Mouse (Mus musculus) ES-Bruce4 (cell line): ENCODE measurements at regions not wholly inside any gene's neighbourhood (a gene's known extent, or its start where the extent isn't known, plus 50 kb on each side); places are given as distances from the start of the nearest gene placed in this dataset.

Experiments used
- CTCF ChIP-seq: IDR thresholded peaks from one replicate; pipeline ENCODE4 v1.8.1; 2011; ENCODE audit warnings: low read depth, low read length
- EP300 ChIP-seq: IDR thresholded peaks from 2 replicates; pipeline ENCODE4 v1.6.1; 2011; ENCODE audit warnings: low read depth, low read length; ENCODE audit not compliant: insufficient read depth
- POLR2A ChIP-seq: IDR thresholded peaks from one replicate; pipeline ENCODE4 v1.8.1; 2011; ENCODE audit warnings: low read length; ENCODE audit not compliant: insufficient read depth

DNA sequence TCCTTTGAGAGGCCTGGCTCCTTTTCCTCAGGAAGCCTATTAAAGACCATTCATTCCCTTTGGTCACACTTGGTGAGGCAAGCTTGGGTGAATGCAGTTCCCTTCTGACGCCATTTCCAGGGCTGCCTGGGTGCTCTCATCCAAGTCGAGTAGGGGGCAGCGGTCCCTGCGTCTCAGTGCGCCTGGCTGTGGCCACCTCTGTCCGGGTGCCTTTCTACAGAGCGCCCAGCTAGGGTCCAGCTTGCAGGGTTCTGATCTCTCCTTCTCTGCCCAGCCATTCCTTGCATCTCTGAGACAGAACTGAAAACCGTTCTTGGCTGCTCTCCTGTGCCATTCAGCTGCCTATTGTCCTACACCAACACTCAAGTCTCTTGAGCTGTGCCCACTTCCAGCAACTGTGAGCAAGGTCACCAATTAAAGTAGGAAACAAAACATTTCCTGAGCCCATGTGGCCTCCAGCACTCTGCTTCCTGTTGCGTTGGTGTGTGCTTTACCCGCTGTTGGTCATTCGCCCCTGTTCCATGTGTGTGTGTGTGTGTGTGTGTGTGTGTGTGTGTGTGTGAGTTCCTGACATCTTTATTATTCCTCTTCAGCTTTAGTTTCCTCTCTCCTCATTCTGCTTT is 63.7 kb upstream of the Pax1 start:
- TF ChIP-seq CTCF (no peak), POLR2A (no peak), EP300 (no peak)
